Mouse (Mus musculus) brain, embryonic 14.5 days (tissue): ENCODE results near the gene Polr1c. TPM values are rescaled to one million over a fixed set of nuclear protein-coding genes. Genes with fewer than 3 reads are reported as not detected.
A peak's percentile ranks its signal among the peaks of the same experiment; 100 is the strongest.

ENCODE experiments used
- DNase-seq: peaks from one replicate; pipeline ENCODE4 v3.0.0-alpha.2; 2011; ENCODE audit warnings: low read depth
- CTCF ChIP-seq: fragments of 200-500 bp; IDR thresholded peaks from 2 replicates; pipeline ENCODE4 v1.5.1; 2012; ENCODE audit warnings: inconsistent platforms, mild to moderate bottlenecking, moderate library complexity, borderline replicate concordance; ENCODE audit not compliant: insufficient read depth, insufficient read length; ENCODE audit errors: extremely low read depth
- POLR2A ChIP-seq: fragments of 200-500 bp; IDR thresholded peaks from 2 replicates; pipeline ENCODE4 v1.6.1; 2012; ENCODE audit warnings: mild to moderate bottlenecking, inconsistent platforms, borderline replicate concordance; ENCODE audit not compliant: poor library complexity, insufficient read depth, insufficient read length, severe bottlenecking; ENCODE audit errors: extremely low read depth
- polyA plus RNA-seq: library from polyadenylated mRNA; depleted of rRNA; stranded (reverse); fragments of >200 nt; gene quantifications from 2 replicates; pipeline ENCODE4 v1.2.3, GENCODE M21; 2012

Polr1c gene
- polyA plus RNA-seq, 1 experiment: 98.2 TPM

DNA sequence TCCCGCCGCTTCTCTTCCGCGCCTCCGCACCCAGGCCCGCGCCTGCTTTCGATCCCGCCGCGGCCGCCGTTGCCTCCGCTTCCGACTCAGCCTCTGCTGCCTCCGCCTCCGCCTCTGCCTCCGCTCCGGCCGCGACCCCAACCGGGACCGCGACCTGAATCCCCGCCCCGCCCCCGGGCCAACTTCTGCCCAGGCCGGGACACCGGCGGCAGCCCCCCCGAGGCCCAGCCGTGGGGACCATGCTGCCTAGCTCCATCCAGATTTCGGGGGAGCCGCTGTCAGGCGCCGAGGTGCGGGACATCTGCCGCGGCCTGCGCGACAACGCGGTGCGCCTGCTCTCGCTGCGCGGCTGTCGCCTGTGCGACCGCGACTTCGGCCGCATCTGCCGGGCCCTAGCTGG, 6.3 kb upstream of the Polr1c start:
- TF ChIP-seq CTCF (no peak), POLR2A (no peak)
- peak; percentile 44 for DNase-seq

DNA sequence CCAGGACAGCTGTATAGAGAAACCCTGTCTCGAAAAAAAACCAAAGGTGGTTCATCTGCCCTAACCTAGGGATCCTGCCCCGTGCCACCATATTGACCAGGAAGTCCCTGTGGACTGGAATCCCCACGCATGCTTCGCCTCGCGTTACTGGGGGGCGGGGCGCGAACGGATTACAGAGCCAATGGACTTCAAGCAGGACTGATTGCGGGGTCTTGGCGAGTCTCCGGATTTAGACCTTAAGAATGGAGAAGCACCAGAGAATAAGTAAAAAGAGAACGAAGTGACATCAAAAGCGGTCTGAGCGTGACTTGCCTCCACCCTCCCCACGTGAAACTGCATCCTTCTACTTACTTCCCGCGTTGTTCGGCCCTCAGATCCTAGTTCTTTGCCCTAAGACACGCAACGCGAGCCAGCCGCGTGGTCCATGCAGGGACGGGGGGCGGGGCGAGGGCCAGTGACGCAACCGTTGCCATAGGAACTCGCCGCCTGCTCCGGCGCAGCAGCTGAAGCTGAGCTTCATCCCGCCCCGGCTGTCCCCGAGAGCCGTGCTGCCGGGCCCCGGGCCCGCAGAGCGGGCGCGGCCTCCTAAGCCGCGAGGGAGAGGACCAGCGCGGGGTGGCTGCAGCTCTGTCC, 5.7 kb upstream of the Polr1c start, which contains the start of gene Lrrc73:
Lrrc73 (plus strand) TSS at position 80 of the 633 bp plus-strand sequence.
- peak; percentile 96 for DNase-seq
- no peak for TF ChIP-seq CTCF
- TF ChIP-seq POLR2A: peak; percentile 62

DNA sequence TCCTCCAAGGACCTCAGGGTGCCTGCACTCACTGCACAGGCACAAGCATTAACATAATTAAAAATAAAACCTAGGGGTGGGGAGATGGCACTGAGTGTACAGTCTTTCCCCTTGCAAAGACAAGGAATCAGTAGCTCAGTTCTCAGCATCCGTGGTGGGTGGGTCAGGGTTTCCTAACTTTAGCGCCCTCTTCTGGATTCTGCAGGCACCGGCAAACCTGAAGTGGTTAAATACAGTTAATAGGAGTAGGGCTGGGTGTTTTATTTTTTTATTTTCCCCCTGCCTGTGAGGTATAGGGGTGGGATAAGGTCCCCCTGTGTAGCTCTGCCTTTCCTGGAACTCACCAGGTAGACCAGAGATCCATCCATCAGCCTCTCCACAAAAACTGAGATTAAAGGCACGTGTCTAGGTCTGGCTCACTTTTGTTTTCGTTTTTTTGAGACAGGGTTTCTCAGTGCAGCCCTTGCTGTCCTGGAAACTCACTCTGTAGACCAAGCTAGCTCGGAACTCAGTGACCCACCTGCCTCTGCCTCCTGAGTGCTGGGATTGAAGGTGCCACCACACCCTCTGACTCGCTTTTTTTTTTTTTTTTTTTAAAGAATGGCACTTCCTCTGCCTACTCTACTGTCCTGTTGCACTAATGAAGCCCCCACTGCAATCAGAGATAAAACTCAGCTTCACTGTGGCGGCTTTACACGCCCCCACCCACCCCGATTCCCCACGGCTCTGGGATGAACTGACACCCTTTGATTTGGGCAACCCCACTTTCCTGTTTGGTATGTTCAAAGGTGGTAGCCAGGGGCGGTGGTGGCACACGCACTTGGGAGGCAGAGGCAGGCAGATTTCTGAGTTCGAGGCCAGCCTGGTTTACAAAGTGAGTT, 5.0 kb upstream of the Polr1c start:
- TF ChIP-seq POLR2A: no peak
- peak; percentile 55; the same call in 1 of the 2 replicates for TF ChIP-seq CTCF
- peak; percentile 57 for DNase-seq

DNA sequence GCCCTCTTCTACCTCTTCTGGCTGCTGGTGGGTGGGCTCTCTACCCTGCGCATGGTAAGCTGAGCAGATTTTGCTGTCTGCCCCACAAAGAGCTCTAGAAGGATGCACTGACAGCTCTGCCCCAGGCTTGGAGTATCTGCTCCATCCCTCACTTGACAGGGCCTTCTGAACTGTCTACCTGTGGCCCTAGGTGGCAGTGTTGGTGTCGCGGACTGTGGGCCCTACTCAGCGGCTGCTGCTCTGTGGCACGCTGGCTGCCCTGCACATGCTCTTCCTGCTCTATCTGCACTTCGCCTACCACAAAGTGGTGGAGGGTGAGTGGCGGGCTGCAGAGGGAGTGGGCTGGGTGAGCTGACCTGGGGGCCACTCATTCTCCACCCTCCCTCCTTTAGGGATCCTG, 3.3 kb upstream of the Polr1c start:
- TF ChIP-seq POLR2A (no peak), CTCF (no peak)
- no peak for DNase-seq

DNA sequence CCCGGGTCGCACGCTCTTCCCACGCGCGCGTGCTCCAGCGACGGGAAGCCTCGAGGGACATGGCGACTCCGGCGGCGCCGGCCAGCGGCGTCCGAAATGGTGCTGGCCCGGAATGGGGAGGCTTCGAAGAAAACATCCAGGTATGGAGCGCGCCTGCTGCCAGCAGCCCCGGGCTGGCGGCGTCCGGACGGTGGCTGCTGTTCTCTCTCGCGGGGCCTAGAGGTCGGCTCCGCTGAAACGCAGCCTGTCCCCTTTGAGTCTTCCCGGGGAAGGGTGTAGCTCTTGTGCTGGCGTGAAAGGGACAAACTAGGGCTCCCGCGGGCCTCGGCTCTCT, 302 bp upstream of the Polr1c start:
- no peak for DNase-seq
- TF ChIP-seq CTCF: no peak
- no peak for TF ChIP-seq POLR2A

DNA sequence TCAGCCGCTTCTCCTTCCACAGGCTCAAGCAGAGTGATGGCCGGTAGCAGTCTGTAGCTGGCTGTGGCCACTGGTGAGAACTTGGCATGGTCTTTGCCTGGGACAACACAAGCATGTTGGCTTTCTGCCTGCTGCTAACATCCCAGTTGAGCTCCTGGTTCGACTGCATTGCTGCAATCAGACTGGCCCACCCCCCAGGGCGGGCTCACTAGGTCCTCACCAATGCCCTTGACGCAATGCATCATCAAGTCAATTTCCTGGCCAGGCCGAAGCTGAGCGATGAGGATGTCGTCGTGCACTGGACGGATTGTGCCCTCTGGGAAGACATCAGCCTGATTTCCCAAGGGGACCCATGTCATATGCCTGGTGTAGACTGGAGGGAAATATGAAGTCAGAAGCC, 3.3 kb downstream of the Polr1c start:
- no peak for TF ChIP-seq POLR2A
- TF ChIP-seq CTCF: no peak
- no peak for DNase-seq

DNA sequence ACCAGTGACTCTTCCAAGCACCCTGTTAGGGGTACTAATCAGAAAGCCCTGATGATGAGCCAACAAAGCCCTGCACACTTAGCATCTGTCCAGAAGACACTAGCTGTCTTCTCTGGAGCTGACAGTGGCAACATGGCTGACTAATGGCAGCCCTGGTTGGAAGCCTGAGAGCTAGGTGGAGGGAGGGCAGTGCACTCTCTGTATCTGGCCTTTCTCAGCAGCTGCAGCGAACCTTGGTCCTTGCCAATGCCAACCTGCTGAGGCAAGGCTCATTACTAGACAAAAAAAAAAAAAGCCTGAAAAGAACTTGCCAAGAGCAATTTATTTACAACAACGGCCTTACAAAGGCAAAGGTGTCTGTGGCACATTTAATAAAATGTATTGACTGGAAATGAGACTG, 4.2 kb downstream of the Polr1c start:
- DNase-seq: no peak
- TF ChIP-seq CTCF: no peak
- TF ChIP-seq POLR2A: no peak

DNA sequence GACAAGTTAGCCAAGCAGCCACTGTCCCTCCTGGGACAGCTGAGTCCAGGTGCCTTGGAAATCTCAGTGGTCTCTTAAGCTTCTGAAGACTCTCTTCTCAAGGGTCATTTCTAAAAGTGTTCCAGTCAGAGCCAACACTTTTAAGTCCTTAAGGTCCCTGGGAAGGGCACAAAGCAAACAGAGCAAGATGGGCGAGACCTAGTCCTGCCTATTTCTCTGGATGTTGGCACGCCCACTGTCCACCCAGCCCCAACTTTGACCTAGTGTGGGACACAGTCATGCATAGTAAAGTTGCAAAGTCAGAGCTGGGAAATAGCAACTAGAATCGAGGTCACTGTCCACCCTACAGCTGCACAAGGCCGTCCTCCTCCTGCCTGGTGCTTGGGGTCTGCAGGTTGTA, 4.9 kb downstream of the Polr1c start:
- no peak for TF ChIP-seq CTCF
- no peak for TF ChIP-seq POLR2A
- DNase-seq: no peak

DNA sequence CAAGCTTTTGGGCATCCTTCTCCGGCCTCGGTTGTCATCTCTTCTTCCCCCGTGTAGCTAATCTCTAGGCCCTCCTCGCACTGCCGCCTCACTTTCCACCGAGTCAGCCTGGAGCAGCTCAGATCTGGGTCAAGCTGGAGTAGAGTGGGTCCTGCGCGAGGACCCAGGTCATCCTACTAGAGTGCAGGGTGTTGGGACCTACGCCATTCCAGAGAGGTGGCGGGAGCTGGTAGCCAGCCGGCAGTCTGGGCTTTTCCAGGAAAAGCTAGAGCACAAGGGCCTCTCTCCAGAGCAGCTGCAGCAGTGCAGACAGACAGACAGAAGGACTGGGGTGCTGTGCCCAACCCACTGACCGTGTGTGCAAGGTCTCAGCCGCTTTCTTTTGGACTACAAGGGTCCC, 5.6 kb downstream of the Polr1c start:
- TF ChIP-seq CTCF: no peak
- TF ChIP-seq POLR2A: no peak
- DNase-seq: no peak

DNA sequence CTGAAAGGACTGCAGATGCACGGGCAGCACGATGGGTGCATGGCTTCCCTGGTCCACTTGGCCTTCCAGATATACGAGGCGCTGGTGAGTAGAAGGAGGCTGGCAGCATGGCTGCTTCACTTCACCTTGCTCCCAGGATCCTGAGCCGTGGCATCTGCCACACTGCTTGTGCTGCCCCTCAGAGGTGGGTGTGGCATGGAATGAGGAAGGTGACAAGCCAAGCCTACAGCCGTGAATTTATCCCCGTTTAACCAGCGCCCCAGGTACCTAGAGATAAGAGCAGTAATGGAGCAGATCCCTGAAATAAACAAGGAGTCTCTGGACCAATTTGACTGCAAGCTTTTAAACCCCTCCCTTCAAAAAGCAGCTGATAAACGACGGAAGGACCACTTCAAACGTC, 6.4 kb downstream of the Polr1c start:
- no peak for TF ChIP-seq CTCF
- TF ChIP-seq POLR2A: no peak

DNA sequence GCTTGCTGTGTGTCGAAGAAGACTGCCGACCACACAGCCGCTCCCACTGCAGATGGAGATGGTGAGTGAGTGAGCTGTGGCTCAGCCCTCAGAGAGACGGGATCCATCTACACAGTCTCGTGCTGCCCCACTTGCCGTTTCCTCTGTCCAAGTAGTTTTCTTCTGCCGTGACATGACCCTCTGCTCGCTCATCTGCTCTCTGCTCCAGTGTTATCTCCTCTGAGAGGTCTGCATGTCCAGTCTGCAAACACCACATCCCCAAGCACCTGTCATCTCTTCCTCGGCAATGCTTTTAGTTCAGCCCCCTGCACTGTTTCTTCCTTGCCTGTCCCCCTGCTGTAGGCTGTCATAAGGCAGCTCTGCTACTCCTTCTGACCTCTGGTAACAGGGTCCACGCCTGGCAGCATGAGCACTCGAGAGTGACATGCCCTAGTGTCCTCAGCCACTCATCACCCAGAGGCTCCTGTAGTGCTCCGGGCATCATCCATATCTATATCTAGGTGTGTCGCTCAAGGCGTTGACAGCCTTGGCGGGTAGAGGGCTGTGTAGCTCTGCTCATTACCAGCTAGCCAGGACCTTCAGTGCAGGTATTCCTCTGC, 8.2 kb downstream of the Polr1c start:
- no peak for DNase-seq
- no peak for TF ChIP-seq CTCF
- no peak for TF ChIP-seq POLR2A

More for the DNA sequence above, 6.4 kb downstream of the Polr1c start:
- DNase-seq: no peak
